Mouse (Mus musculus) forebrain, embryonic 12.5 days (tissue): ENCODE results near the gene Adm. TPM values are rescaled to one million over a fixed set of nuclear protein-coding genes. Genes with fewer than 3 reads are reported as not detected.
"Not testable (repeated sequence)": the region's sequence is repeated elsewhere in the genome, so short reads cannot be mapped to it uniquely, and the experiment has no call there.

Source experiments
- ATAC-seq: fragments of 200-750 bp; cut with Nextera tagmentation; 2 replicates; pipeline ENCODE4 v1.8.0; 2017; ENCODE audit warnings: moderate TSS enrichment; ENCODE audit not compliant: low FRiP score
- H3K27ac ChIP-seq: fragments of 300-500 bp; sonication (generic); 2 replicates; pipeline ENCODE4 v1.5.1; 2016; ENCODE audit warnings: mild to moderate bottlenecking
- H3K27me3 ChIP-seq: fragments of 300-500 bp; sonication (generic); 2 replicates; pipeline ENCODE4 v1.6.1; 2016; ENCODE audit warnings: mild to moderate bottlenecking
- H3K36me3 ChIP-seq: fragments of 300-500 bp; sonication (generic); replicated peaks from 2 replicates; pipeline ENCODE4 v1.6.1; 2016; ENCODE audit warnings: mild to moderate bottlenecking
- H3K4me1 ChIP-seq: fragments of 300-500 bp; sonication (generic); 2 replicates; pipeline ENCODE4 v1.6.1; 2016
- H3K4me2 ChIP-seq: fragments of 300-500 bp; sonication (generic); 2 replicates; pipeline ENCODE4 v1.6.1; 2016; ENCODE audit warnings: mild to moderate bottlenecking, moderate library complexity
- H3K4me3 ChIP-seq: fragments of 300-500 bp; sonication (generic); replicated peaks from 2 replicates; pipeline ENCODE4 v1.5.1; 2016; ENCODE audit warnings: mild to moderate bottlenecking
- H3K9ac ChIP-seq: fragments of 300-500 bp; sonication (generic); 2 replicates; pipeline ENCODE4 v1.6.1; 2016; ENCODE audit warnings: mild to moderate bottlenecking
- H3K9me3 ChIP-seq: fragments of 300-500 bp; sonication (generic); 2 replicates; pipeline ENCODE4 v1.6.1; 2016
- WGBS: fragments of 180-500 bp; shearing (Covaris S2); methylation state at CpG from one replicate; pipeline ENCODE4 v1.1.7; 2016; 5-methylcytosine and 5-hydroxymethylcytosine counted together
- polyA plus RNA-seq: library from polyadenylated mRNA; unstranded; fragments of >200 nt; fragmentation: Nextera tagmentation; extraction: Ambion mirVana; gene quantifications from 2 replicates; pipeline ENCODE4 v1.2.1, GENCODE M21; 2016

Gene Adm
- polyA plus RNA-seq, 1 experiment from 2014 or later: 3.1 TPM

- H3K9me3 ChIP-seq: no peaks in the 10 kb centered on the region
- H3K4me2 ChIP-seq: no peak overlapping the region
- H3K36me3 ChIP-seq: no peaks in the 10 kb centered on the region
- 83% methylated on average over 16 of the region's 16 CpGs for WGBS
- no peak for ATAC-seq
- peaks cover 54% of the 10 kb centered on the region for H3K27me3 ChIP-seq
- no peak overlapping the region for H3K27ac ChIP-seq
- no peak overlapping the region for H3K9ac ChIP-seq
- peaks cover 40% of the 10 kb centered on the region for H3K4me1 ChIP-seq
- H3K4me3 ChIP-seq: no peak overlapping the region
These were observed 3.9 kb downstream of the Adm start for GRCm38 (mm10) chr7:110631136-110631888.

- Histone ChIP-seq H3K27ac (no peak overlapping the region), H3K27me3 (peaks cover 13% of the 10 kb centered on the region), H3K36me3 (no peaks in the 10 kb centered on the region), H3K9me3 (no peaks in the 10 kb centered on the region), H3K4me2 (no peak overlapping the region), H3K4me1 (peaks cover 9% of the 10 kb centered on the region), H3K4me3 (no peak overlapping the region), H3K9ac (no peak overlapping the region)
- WGBS: 83% methylated on average over 3 of the region's 3 CpGs
- no peak for ATAC-seq
These were observed 8.5 kb downstream of the Adm start for GRCm38 (mm10) chr7:110635929-110636328.

GRCm38 (mm10) chr7:110636559-110636958 is 9.1 kb downstream of the Adm start:
- Histone ChIP-seq H3K36me3 (no peaks in the 10 kb centered on the region), H3K9ac (no peak overlapping the region), H3K27me3 (peaks cover 7% of the 10 kb centered on the region; the same call in 1 of the 2 replicates), H3K27ac (no peak overlapping the region), H3K4me2 (no peak overlapping the region), H3K9me3 (no peaks in the 10 kb centered on the region), H3K4me3 (no peak overlapping the region), H3K4me1 (peaks cover 9% of the 10 kb centered on the region)
- no peak for ATAC-seq
- 50% methylated on average over 1 of the region's 1 CpGs for WGBS

- Histone ChIP-seq H3K36me3 (no peaks in the 10 kb centered on the region), H3K4me1 (peaks cover 9% of the 10 kb centered on the region), H3K27me3 (peaks cover 4% of the 10 kb centered on the region; the same call in 1 of the 2 replicates), H3K4me2 (no peak overlapping the region), H3K27ac (no peak overlapping the region), H3K4me3 (no peak overlapping the region), H3K9me3 (no peaks in the 10 kb centered on the region), H3K9ac (no peak overlapping the region)
- WGBS: 30% methylated on average over 17 of the region's 17 CpGs
- ATAC-seq: no peak
These were observed 11.0 kb downstream of the Adm start for GRCm38 (mm10) chr7:110638305-110639110.

- no peaks in the 10 kb centered on the region for H3K36me3 ChIP-seq
- no peak overlapping the region for H3K4me3 ChIP-seq
- peaks cover 4% of the 10 kb centered on the region; the same call in 1 of the 2 replicates for H3K27me3 ChIP-seq
- no peak overlapping the region for H3K4me2 ChIP-seq
- no peak overlapping the region for H3K27ac ChIP-seq
- ATAC-seq: no peak
- H3K9me3 ChIP-seq: no peaks in the 10 kb centered on the region
- WGBS: 86% methylated on average over 11 of the region's 11 CpGs
- no peak overlapping the region for H3K9ac ChIP-seq
- H3K4me1 ChIP-seq: peaks cover 9% of the 10 kb centered on the region
These were observed 11.9 kb downstream of the Adm start for GRCm38 (mm10) chr7:110639291-110639915.

GRCm38 (mm10) chr7:110639958-110640357 is 12.5 kb downstream of the Adm start:
- ATAC-seq, H3K9ac ChIP-seq, H3K36me3 ChIP-seq, H3K9me3 ChIP-seq, H3K4me3 ChIP-seq, H3K4me2 ChIP-seq, H3K27me3 ChIP-seq, H3K27ac ChIP-seq, H3K4me1 ChIP-seq: not testable (repeated sequence)
- 96% methylated on average over 3 of the region's 3 CpGs for WGBS

GRCm38 (mm10) chr7:110645311-110645710 is 17.9 kb downstream of the Adm start:
- Histone ChIP-seq H3K9ac (no peak overlapping the region), H3K4me3 (no peak overlapping the region), H3K27me3 (no peaks in the 10 kb centered on the region), H3K9me3 (no peaks in the 10 kb centered on the region), H3K4me2 (no peak overlapping the region), H3K4me1 (no peaks in the 10 kb centered on the region), H3K27ac (no peak overlapping the region), H3K36me3 (no peaks in the 10 kb centered on the region)
- 72% methylated on average over 5 of the region's 5 CpGs for WGBS
- ATAC-seq: peak; percentile 58; the same call in 1 of the 2 replicates

GRCm38 (mm10) chr7:110645859-110646258 is 18.4 kb downstream of the Adm start:
- no peaks in the 10 kb centered on the region for H3K9me3 ChIP-seq
- no peaks in the 10 kb centered on the region for H3K27me3 ChIP-seq
- no peak for ATAC-seq
- H3K4me3 ChIP-seq: no peak overlapping the region
- no peak overlapping the region for H3K9ac ChIP-seq
- no peak overlapping the region for H3K27ac ChIP-seq
- no peaks in the 10 kb centered on the region for H3K4me1 ChIP-seq
- H3K4me2 ChIP-seq: no peak overlapping the region
- H3K36me3 ChIP-seq: no peaks in the 10 kb centered on the region
- WGBS: 88% methylated on average over 6 of the region's 6 CpGs

GRCm38 (mm10) chr7:110646611-110647407 is 19.3 kb downstream of the Adm start:
- Histone ChIP-seq H3K4me1 (no peaks in the 10 kb centered on the region), H3K9me3 (no peaks in the 10 kb centered on the region), H3K36me3 (no peaks in the 10 kb centered on the region), H3K9ac (no peak overlapping the region), H3K27me3 (no peaks in the 10 kb centered on the region), H3K27ac (no peak overlapping the region), H3K4me3 (no peak overlapping the region), H3K4me2 (no peak overlapping the region)
- ATAC-seq: no peak
- 88% methylated on average over 8 of the region's 8 CpGs for whole genome bisulfite sequencing

- Histone ChIP-seq H3K9me3 (no peaks in the 10 kb centered on the region), H3K4me2 (no peak overlapping the region), H3K4me3 (no peak overlapping the region), H3K9ac (no peak overlapping the region), H3K36me3 (no peaks in the 10 kb centered on the region), H3K4me1 (no peaks in the 10 kb centered on the region), H3K27me3 (no peaks in the 10 kb centered on the region), H3K27ac (no peak overlapping the region)
- no peak for ATAC-seq
- WGBS: 87% methylated on average over 15 of the region's 15 CpGs
These were observed 20.3 kb downstream of the Adm start for GRCm38 (mm10) chr7:110647559-110648454.

GRCm38 (mm10) chr7:110648455-110649085 is 21.1 kb downstream of the Adm start:
- no peaks in the 10 kb centered on the region for H3K4me1 ChIP-seq
- no peak overlapping the region for H3K4me2 ChIP-seq
- no peak overlapping the region for H3K4me3 ChIP-seq
- WGBS: 84% methylated on average over 13 of the region's 13 CpGs
- H3K9me3 ChIP-seq: no peaks in the 10 kb centered on the region
- H3K36me3 ChIP-seq: no peaks in the 10 kb centered on the region
- no peaks in the 10 kb centered on the region for H3K27me3 ChIP-seq
- no peak overlapping the region for H3K9ac ChIP-seq
- ATAC-seq: no peak
- no peak overlapping the region for H3K27ac ChIP-seq
